Mouse (Mus musculus): ENCODE measurements around the gene Mlkl. TPM values are rescaled to one million over a fixed set of nuclear protein-coding genes. Genes with fewer than 3 reads are reported as not detected.

Mlkl gene
- total RNA-seq (2021), result under 1 TPM; 0.34 to 0.46 TPM

- intact Hi-C loops (cut with DNase I), result no loop called here
- DNase-seq, result peak; percentile 47
These were observed at the start of gene Mlkl for GRCm38 (mm10) chr8:111337890-111338347. Gene Mlkl (minus strand): TSS chr8:111338177.

DNA sequence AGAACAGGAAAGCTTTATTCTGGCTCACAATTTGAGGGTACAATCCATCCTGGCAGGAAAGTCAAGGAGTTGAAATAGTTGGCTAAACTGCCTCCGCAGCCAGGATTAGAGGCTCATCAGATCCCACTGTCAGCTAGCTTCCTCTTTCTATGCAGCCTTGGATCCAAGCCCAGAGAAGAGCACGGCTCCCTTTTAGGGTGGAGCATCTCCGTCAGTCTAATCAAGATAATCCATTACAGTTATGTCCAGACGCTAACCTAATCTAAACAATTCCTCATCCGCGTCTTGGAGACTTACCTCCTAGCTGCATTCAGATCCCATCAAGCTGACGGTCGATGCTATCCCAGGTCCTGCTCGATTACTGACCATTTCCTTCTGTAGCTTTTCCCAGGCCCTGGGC, 47.9 kb upstream of the Mlkl start:
- intact Hi-C loops (cut with DNase I), result no loop called here
- DNase-seq, result no peak

GRCm38 (mm10) chr8:111384628-111385027, 46.7 kb upstream of the Mlkl start:
- no peak for DNase-seq
- intact Hi-C loops (cut with DNase I), result no loop called here

DNA sequence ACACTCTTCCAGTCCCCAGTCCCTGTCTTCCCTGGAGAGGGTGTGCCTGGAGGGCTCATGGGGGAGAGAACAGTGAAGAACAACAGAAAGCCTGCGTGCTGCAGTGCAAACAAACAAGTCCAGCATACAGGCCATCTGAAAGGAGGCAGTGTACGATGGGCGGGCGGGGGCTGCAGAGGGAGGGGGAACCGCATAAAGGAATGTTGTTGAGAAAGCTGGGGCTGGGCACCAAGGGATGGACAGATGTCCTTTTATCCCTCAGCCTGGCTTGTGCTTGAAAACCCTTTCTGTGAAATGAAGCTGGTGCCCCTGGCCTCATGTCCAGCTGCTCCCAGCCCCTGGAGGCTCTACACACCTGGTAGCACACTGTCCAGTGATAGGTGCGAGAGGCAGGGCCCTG, 37.2 kb upstream of the Mlkl start:
- intact Hi-C loops (cut with DNase I), result no loop called here
- no peak for DNase-seq

GRCm38 (mm10) chr8:111369711-111370110, 31.7 kb upstream of the Mlkl start:
- intact Hi-C loops (cut with DNase I), result no loop called here
- no peak for DNase-seq

GRCm38 (mm10) chr8:111367350-111367749, 29.4 kb upstream of the Mlkl start:
- intact Hi-C loops (cut with DNase I), result no loop called here
- DNase-seq, result no peak

- intact Hi-C loops (cut with DNase I), result no loop called here
- no peak for DNase-seq
These were observed 28.7 kb upstream of the Mlkl start for GRCm38 (mm10) chr8:111366610-111367234.

DNA sequence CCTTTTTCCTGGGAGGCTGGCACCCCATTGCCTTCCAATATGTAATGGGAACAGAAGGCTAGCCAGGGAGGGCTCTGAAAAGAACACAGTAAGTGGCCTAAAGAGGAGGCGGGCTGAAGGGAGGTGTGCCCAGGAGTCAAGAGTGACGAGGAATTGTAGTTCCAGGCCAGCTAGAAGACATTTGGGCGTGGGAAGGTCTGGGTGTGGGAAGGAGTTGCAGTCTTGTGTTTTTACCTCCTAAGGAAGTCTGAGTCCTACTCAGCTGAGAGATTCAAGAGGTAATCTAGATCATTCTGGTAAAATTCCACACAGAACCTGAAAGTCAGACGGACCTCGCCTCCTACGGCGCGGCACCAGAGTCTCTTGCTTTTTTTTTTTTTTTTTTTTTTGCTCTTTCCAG, 25.5 kb upstream of the Mlkl start:
- intact Hi-C loops (cut with DNase I), result no loop called here
- DNase-seq, result no peak

DNA sequence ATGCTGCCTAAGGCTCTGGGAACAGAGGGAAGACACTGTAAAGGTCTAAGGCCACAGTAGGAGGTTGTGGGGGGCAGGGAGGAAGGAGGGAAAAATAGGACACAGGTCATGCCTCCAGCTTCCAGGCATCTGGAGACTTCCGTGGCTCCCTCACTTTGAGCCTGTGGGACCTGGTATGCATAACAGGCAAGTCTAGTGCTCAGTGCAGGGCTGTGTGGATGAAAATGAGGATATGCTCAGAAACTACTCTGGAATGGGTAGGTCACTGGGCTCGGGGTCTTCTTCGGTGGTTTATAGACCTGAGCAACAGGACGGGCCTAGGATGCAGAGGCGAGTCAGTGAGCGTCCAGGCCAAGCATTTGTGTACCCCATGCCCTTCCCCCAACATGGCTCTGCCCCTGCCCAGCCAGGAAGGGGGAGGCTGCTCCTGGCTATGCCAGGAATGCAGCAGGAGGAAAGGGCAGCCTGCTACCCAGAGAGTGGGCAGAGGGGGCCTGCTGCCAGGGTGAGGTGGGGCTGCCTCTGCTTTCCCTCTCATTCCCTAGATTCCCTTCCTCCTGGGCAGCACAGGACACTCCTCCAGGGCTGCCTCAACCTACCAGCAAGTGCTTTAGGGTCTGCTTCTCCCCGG, 22.7 kb upstream of the Mlkl start:
- DNase-seq, result no peak
- intact Hi-C loops (cut with DNase I), result no loop called here

DNA sequence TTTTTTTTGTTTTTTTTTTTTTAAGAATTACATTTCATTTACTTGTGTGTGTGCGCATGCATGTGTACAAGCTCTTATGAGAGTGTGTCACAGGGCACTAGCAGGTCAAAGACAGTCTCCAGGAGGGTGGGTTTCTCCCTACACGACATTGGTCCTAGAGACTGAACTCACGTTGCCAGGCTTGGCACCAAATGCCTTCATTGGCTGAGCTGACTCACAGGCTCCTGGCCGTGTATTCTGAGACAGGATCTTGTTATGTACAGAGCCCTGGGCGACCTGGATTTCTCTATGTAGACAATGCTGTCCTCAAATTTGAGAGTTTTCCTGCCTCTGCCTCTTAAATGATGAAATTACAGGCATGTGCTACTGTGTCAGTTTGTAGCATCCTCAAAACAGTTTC, 22.0 kb upstream of the Mlkl start:
- intact Hi-C loops (cut with DNase I), result no loop called here
- DNase-seq, result no peak

- intact Hi-C loops (cut with DNase I), result no loop called here
- no peak for DNase-seq
These were observed 20.9 kb upstream of the Mlkl start for GRCm38 (mm10) chr8:111358905-111359304.

- DNase-seq, result peak; percentile 84
- intact Hi-C loops (cut with DNase I), result no loop called here
These were observed 19.5 kb upstream of the Mlkl start for GRCm38 (mm10) chr8:111357433-111357832.

DNA sequence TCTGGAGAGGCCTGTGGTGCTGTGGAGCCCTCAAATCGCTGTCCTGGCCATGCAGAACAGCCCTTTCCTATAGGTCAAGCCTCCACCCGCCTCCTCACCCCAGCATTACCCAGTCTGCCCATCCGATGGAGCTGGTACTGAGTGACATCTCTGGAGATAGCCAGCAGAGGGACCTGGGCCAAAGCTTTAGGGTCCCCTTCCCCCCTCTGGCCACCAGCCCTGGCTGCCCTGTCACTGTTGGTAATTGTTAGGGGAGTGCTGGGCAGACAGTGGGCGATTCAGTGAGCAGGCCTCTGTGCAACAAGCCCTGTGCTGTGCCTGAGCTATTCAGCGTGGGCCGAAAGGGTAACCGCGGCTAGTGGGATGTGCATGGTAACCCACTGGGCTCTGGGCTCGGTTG, 15.5 kb upstream of the Mlkl start:
- peak; percentile 71 for DNase-seq
- intact Hi-C loops (cut with DNase I), result no loop called here

DNA sequence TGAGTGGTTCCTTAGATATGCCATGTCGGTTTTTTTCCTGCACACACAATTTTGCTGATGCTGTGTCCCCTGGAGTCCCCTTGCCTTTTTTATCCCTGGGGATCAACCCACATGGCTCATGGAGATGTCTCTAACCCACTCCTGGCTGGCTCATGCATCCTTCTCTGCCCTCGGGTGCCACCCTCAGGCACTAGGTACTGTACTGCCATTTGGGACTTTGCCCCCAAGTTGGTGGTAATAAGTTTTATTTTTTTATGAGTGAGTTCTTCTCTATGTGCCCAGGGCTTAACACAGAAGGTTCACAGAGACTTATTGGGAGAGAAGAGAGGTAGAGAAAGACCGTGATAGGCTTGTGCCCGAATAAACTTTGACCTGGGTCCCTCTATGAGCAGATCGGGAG, 14.3 kb upstream of the Mlkl start:
- intact Hi-C loops (cut with DNase I), result no loop called here
- DNase-seq, result no peak

DNA sequence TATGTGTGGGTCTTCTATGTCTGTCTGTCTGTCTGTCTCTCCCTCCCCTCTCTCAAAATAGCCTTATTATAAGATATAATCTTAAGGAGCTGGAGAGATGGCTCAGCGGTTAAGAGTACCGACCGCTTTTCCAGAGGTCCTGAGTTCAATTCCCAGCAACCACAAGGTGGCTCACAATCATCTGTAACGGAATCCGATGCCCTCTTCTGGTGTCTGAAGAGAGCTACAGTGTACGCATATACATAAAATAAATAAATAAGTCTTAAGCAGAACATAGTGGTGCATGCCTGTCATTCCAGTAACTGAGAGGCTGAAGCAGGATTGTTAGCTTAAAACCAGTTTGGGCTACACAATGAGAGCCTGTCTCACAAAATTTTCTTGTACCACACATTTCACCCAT, 12.6 kb upstream of the Mlkl start:
- DNase-seq, result no peak

DNA sequence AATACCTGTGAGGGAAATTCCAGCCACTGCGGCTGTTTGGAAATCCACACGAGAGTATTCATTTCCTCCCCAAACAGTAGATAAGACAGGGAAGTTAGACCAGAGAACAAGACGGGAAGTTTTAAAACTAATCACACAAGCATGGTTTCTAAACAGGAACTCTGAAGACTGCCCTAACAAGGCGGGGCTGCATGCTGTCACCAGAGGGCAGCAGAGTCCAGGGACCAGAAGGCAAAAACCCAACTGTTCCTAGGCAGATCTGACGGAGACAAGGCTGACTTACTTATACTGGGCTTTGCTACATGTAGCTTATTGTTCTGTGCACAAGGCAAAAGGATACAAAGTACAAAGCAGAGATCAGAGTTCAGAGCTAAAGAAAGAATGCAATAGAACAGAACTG, 5.2 kb upstream of the Mlkl start:
- intact Hi-C loops (cut with DNase I), result loop anchor here (1.0 kb wide), 1 partner anchor 96 kb away; no protein-coding TSS in a partner anchor
- peak; percentile 85 for DNase-seq

More for the DNA sequence above, 12.6 kb upstream of the Mlkl start:
- intact Hi-C loops (cut with DNase I), result no loop called here

- intact Hi-C loops (cut with DNase I), result no loop called here
- DNase-seq, result no peak
These were observed 2.2 kb upstream of the Mlkl start for GRCm38 (mm10) chr8:111340186-111340585.

DNA sequence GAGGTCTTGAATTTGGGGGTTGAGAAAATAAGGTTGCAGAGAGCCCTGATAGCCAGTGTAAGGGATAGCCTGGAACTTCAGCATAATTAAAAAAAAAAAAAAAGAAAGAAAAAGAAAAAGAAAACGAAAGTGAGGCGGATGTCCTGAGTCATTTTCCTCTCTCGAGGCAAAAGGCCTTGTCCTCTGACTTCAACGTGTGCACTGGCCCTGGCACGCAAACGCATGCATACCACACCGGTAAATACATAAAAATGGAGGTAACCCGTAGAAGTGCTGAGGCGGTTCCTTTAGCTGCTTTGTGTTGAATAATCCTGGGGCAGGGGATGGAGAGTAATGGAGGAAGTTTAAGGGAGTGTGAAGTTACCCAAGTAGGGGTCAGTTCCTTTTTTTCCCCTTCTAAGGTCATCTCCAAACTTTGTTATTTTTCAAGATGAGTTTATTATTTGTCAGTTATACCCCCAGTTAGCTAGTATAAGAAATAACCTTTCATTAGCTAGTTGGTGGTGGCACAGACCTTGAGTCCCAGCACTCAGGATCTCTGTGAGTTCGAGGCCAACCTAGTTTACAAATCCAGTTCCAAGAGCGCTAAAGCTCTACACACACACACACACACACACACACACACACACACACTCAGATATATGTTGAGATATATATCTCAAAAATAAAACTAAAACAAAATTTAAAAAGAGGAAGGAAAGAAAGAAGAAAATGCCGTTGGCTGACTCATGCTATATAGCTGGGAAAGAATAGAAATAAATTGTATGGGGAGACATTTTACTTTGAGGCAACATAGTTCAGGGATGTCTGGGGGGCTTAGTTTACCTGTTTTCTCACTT, 612 bp upstream of the Mlkl start:
- intact Hi-C loops (cut with DNase I), result no loop called here
- no peak for DNase-seq

DNA sequence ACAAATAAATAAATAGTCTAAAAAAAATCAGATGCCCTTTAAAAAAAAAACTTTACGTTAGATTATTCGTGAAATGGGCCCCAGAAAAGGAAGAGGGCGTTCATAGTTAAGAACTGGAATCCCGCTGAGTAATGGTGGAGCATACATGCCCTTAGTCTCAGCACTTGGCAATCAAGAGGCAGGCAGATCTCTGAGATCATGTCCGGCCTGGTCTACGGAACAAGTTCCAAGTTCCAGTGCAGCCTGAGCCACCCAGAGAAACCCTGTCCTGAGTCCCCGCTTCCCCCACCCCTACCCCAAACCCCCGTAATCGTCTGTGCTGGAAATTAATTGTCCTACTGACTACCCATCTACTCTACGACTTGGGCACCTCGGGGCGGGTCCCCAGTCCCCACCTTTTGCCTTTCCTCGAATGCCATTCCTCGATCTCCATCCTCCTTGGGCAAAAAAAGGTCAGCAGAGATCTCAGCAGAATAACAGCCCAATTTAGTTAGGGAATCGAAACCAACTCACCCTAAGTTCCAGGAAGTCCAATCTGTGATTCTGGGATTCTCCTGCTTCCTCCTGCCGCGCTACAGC, 577 bp downstream of the Mlkl start:
- intact Hi-C loops (cut with DNase I), result no loop called here
- no peak for DNase-seq

- DNase-seq, result no peak
- intact Hi-C loops (cut with DNase I), result no loop called here
These were observed 1.3 kb downstream of the Mlkl start for GRCm38 (mm10) chr8:111336692-111337091.

DNA sequence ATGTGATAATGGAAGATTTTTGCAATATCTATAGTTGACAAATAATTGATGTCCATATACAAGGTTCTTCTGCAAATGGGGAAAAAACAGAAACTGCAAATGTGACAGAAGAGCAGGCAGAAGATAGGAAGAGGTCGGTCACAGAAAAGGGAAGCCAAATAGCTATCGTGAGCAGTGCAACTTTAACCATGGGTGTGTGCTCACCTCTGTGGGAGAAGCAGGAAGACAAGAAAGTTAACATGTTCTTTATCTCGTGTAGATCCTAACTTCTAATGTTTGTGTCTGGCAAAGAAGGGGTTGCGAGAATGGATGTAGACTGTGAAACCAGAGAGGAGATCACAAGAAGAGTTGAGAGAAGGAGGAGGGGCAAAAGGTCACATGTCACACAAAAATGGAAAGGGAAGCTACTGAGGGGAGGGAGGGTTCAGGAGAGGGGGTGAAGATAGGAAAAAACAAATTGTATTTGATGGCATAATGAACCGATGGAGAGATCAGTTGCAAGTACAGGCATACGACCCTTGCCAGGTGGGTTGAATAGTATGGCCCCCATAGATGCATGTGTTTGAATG, 12.7 kb downstream of the Mlkl start:
- intact Hi-C loops (cut with DNase I), result no loop called here
- no peak for DNase-seq

Data from left cerebral cortex, postnatal 4 days (tissue).